Mouse (Mus musculus): ENCODE data around the gene Rab11fip5. TPM values are rescaled to one million over a fixed set of nuclear protein-coding genes. Genes with fewer than 3 reads are reported as not detected.

Gene Rab11fip5
- polyA plus RNA-seq, 1 experiment from 2014 or later = 21.3 TPM

DNA sequence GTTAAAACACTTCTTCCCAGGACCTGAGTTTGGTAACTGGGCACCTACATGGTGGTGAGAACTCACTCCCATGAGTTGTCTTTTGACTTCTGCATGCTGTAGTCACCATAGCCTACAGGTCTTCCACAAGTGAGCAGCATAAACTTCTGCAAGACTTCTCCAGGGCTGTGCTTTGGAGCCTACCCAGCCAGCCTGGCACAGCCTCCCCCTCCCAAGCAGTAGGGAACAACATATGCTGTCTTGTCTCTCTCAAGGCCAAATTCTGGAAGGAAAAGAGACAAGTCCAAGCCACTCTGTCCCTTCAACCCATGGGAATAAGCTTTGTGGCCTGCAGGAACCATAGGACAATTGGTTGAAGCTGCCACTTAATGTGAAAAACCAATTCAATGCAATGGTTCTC lies 29.5 kb downstream of the Rab11fip5 start:
- Histone ChIP-seq H3K4me3 (replicated peaks; ENCODE audit: low read length) (no peak overlapping the region), H3K4me2 (replicated peaks) (no peak overlapping the region), H3K27me3 (ENCODE audit: control insufficient read depth, insufficient read depth, low read length) (no peaks in the 10 kb centered on the region), H3K9me3 (ENCODE audit: control insufficient read depth, low read length) (no peaks in the 10 kb centered on the region), H3K4me1 (replicated peaks; ENCODE audit: control insufficient read depth, insufficient read depth, low read length) (no peaks in the 10 kb centered on the region), H3K27ac (no peak overlapping the region), H3K9ac (no peak overlapping the region), H3K36me3 (replicated peaks; ENCODE audit: control insufficient read depth, insufficient read depth) (peaks cover 10% of the 10 kb centered on the region; the same call in 1 of the 2 replicates)
- DNase-seq (ENCODE audit: low spot score) (no peak), ATAC-seq (ENCODE audit: low FRiP score) (no peak)

DNA sequence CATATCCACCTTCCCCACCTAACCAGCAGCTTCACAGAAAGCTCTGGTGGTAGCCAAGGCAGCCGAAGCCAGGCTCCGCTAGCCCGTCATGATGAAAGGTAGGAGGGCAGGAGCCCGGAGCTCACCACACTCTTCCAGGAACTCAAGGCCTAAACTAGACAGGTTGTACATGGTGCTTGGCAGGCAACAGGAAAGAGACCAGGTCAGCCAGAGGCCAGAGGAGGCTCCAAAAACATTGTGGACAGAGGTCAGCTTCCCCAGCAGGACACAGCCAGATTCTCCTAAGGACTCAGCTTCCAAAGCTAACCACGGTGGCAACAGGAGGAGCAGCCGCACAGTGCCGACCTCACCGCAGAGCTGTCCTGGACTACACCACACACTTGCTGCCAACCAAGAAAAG lies 31.4 kb downstream of the Rab11fip5 start:
- peaks cover 4% of the 10 kb centered on the region; the same call in 1 of the 2 replicates for H3K36me3 ChIP-seq (replicated peaks; ENCODE audit: control insufficient read depth, insufficient read depth)
- H3K27ac ChIP-seq = no peak overlapping the region
- H3K27me3 ChIP-seq (ENCODE audit: control insufficient read depth, insufficient read depth, low read length) = no peaks in the 10 kb centered on the region
- DNase-seq (ENCODE audit: low spot score) (no peak), ATAC-seq (ENCODE audit: low FRiP score) (no peak)
- WGBS = 88% methylated on average over 8 of the region's 8 CpGs
- no peak overlapping the region for H3K4me2 ChIP-seq (replicated peaks)
- no peaks in the 10 kb centered on the region for H3K9me3 ChIP-seq (ENCODE audit: control insufficient read depth, low read length)
- H3K4me3 ChIP-seq (replicated peaks; ENCODE audit: low read length) = no peak overlapping the region
- H3K4me1 ChIP-seq (replicated peaks; ENCODE audit: control insufficient read depth, insufficient read depth, low read length) = no peaks in the 10 kb centered on the region
- H3K9ac ChIP-seq = no peak overlapping the region

DNA sequence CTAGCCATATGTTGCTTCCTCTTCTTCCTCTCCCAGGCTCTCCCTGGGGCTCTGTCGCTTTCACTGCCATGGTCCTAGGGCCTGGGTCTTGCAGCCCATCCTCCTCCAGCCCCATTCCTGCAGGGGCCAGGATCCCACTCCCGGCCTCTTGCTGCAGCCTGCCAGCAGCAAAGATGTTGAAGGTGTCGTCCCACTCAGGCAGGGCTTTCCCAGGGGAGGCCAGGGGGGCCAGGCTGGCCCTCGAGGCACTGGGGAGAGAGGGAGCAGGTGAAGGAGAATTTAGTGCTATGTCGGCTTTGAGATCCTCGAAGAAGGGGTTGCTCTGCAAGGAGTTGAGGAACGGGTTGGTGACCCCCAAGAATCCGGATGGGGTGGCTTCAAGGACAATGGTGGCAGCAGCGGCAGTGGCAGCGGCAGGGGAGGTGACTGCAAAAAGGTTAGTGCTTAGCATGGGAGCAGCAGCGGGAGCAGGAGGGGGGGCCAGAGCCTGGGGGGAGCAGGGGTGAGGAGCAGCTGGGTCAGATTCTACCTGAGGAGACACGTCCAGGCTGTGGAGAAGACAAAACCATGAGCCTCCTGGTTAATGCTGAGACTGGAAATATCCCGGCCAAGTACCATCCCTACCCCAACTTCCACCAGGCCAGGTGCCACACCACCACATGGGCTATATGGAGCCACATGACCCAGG lies 32.5 kb downstream of the Rab11fip5 start:
- no peak for ATAC-seq (ENCODE audit: low FRiP score)
- H3K4me1 ChIP-seq (replicated peaks; ENCODE audit: control insufficient read depth, insufficient read depth, low read length) = no peaks in the 10 kb centered on the region
- no peak for DNase-seq (ENCODE audit: low spot score)
- no peak overlapping the region for H3K27ac ChIP-seq
- peaks cover 6% of the 10 kb centered on the region; the same call in 1 of the 2 replicates for H3K36me3 ChIP-seq (replicated peaks; ENCODE audit: control insufficient read depth, insufficient read depth)
- H3K4me2 ChIP-seq (replicated peaks) = no peak overlapping the region
- no peaks in the 10 kb centered on the region for H3K9me3 ChIP-seq (ENCODE audit: control insufficient read depth, low read length)
- H3K4me3 ChIP-seq (replicated peaks; ENCODE audit: low read length) = no peak overlapping the region
- H3K27me3 ChIP-seq (ENCODE audit: control insufficient read depth, insufficient read depth, low read length) = no peaks in the 10 kb centered on the region
- 74% methylated on average over 13 of the region's 13 CpGs for WGBS
- H3K9ac ChIP-seq = no peak overlapping the region

DNA sequence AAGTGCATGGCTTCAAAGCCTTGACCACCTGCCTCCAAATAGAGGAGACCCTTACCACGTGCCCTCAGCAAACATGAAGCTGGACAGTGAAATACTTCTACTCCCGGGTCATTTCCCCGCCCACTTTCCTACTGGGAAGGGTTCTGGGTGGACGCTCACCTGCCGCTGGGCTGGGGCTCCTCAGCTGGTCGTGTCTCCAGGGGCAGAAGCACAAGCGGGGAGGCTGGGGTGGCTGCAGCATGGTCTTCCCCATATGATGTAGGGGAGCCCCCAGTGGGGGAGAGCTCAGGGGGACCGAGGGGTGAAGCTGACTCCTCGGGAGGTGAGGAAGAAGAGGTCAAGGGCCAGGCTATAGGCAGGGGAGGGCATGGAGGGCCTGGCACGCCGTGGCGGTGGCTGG lies 34.2 kb downstream of the Rab11fip5 start:
- H3K4me1 ChIP-seq (replicated peaks; ENCODE audit: control insufficient read depth, insufficient read depth, low read length) = no peaks in the 10 kb centered on the region
- peaks cover 11% of the 10 kb centered on the region; the same call in 1 of the 2 replicates for H3K36me3 ChIP-seq (replicated peaks; ENCODE audit: control insufficient read depth, insufficient read depth)

DNA sequence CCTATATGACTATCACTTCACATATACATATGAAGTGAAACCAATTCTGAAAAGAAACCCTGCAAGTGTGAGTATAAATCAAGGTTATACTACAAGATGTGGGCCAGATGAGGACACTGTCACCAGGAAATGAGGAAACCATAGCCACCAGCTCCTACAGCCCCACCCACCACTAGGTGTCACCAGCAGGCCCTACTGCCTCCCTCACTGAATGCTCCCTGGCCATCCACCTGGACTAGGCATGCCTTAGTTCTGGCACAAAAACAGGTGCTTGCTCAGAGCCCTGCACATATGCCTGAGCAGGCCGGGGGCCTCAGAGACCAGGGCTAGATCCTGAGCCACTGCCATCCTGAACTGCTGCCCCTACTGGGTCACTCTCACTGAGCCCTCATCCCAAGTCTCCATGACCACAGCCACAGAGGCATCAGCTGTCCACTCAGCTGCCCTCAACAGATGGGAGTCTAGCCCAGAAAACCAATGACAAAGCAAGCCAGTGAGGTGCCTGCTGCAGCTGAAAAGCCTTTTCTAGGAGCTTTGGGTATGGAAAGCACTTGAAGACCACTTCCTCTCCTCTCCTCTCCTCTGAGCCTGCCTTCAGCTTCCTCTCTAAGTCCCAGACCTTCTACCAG lies 35.0 kb downstream of the Rab11fip5 start:
- H3K27me3 ChIP-seq (ENCODE audit: control insufficient read depth, insufficient read depth, low read length) = no peaks in the 10 kb centered on the region
- ATAC-seq (ENCODE audit: low FRiP score) (no peak), DNase-seq (ENCODE audit: low spot score) (no peak)
- H3K9me3 ChIP-seq (ENCODE audit: control insufficient read depth, low read length) = no peaks in the 10 kb centered on the region
- peaks cover 11% of the 10 kb centered on the region; the same call in 1 of the 2 replicates for H3K36me3 ChIP-seq (replicated peaks; ENCODE audit: control insufficient read depth, insufficient read depth)
- H3K9ac ChIP-seq = no peak overlapping the region
- H3K4me1 ChIP-seq (replicated peaks; ENCODE audit: control insufficient read depth, insufficient read depth, low read length) = no peaks in the 10 kb centered on the region
- no peak overlapping the region for H3K4me3 ChIP-seq (replicated peaks; ENCODE audit: low read length)
- WGBS = 61% methylated on average over 1 of the region's 1 CpGs
- H3K4me2 ChIP-seq (replicated peaks) = no peak overlapping the region
- no peak overlapping the region for H3K27ac ChIP-seq

More for the DNA sequence above, 34.2 kb downstream of the Rab11fip5 start:
- Histone ChIP-seq H3K27ac (no peak overlapping the region), H3K9ac (no peak overlapping the region), H3K4me3 (replicated peaks; ENCODE audit: low read length) (no peak overlapping the region), H3K4me2 (replicated peaks) (no peak overlapping the region), H3K9me3 (ENCODE audit: control insufficient read depth, low read length) (no peaks in the 10 kb centered on the region), H3K27me3 (ENCODE audit: control insufficient read depth, insufficient read depth, low read length) (no peaks in the 10 kb centered on the region)
- DNase-seq (ENCODE audit: low spot score) = no peak
- 74% methylated on average over 12 of the region's 12 CpGs for WGBS
- no peak for ATAC-seq (ENCODE audit: low FRiP score)

DNA sequence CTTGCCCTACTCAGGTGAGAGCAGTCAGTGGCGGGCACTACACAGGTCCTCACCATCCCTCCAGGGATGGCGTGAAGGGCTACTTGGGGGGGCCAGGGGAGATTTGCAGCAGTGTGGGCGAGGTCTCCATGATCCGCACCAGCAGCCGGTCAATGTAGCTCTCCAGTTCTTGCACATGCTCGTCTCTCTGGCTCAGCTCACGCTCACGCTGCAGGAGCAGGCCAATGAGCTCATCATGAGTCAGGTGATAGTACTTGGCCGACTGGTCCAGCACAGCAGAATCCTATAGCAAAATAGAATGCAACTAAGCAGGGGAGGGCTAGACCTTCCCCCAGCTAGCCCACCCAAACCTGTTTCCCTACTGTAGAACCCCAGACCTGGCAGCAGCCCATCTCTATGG lies 37.5 kb downstream of the Rab11fip5 start:
- Histone ChIP-seq H3K27ac (no peak overlapping the region), H3K4me2 (replicated peaks) (no peak overlapping the region), H3K9ac (no peak overlapping the region), H3K27me3 (ENCODE audit: control insufficient read depth, insufficient read depth, low read length) (no peaks in the 10 kb centered on the region), H3K36me3 (replicated peaks; ENCODE audit: control insufficient read depth, insufficient read depth) (peaks cover 11% of the 10 kb centered on the region; the same call in 1 of the 2 replicates), H3K9me3 (ENCODE audit: control insufficient read depth, low read length) (no peaks in the 10 kb centered on the region), H3K4me1 (replicated peaks; ENCODE audit: control insufficient read depth, insufficient read depth, low read length) (peaks cover 4% of the 10 kb centered on the region; the same call in 1 of the 2 replicates), H3K4me3 (replicated peaks; ENCODE audit: low read length) (no peak overlapping the region)
- WGBS = 87% methylated on average over 9 of the region's 9 CpGs
- no peak for ATAC-seq (ENCODE audit: low FRiP score)
- DNase-seq (ENCODE audit: low spot score) = no peak

DNA sequence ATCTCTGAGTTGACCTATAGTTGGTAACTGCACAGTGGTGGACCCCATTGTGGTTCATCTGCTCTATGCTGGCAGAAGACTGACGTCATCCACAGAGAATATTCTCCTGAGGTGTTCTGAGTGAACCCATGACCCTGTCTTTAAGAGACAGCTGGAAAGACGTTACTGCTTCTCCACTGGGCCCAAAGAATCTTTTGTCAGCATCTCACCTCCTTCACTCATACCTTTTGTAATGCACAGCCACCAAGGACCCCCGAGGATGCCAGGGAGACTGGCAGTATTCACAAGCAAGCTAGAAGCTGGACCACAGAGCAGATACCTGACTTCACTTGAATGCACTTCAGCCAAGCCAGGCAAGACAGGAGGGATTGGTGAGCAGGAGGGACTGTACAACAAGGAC lies 39.1 kb downstream of the Rab11fip5 start:
- 51% methylated on average over 3 of the region's 3 CpGs for WGBS
- Histone ChIP-seq H3K36me3 (replicated peaks; ENCODE audit: control insufficient read depth, insufficient read depth) (0 out of 2 replicates have a peak, but pooled peaks cover 9% of the 10 kb centered on the region), H3K4me2 (replicated peaks) (no peak overlapping the region), H3K27me3 (ENCODE audit: control insufficient read depth, insufficient read depth, low read length) (no peaks in the 10 kb centered on the region), H3K27ac (no peak overlapping the region), H3K9me3 (ENCODE audit: control insufficient read depth, low read length) (no peaks in the 10 kb centered on the region), H3K4me1 (replicated peaks; ENCODE audit: control insufficient read depth, insufficient read depth, low read length) (peaks cover 8% of the 10 kb centered on the region; the same call in 1 of the 2 replicates), H3K9ac (no peak overlapping the region), H3K4me3 (replicated peaks; ENCODE audit: low read length) (no peak overlapping the region)
- ATAC-seq (ENCODE audit: low FRiP score) (no peak), DNase-seq (ENCODE audit: low spot score) (no peak)

DNA sequence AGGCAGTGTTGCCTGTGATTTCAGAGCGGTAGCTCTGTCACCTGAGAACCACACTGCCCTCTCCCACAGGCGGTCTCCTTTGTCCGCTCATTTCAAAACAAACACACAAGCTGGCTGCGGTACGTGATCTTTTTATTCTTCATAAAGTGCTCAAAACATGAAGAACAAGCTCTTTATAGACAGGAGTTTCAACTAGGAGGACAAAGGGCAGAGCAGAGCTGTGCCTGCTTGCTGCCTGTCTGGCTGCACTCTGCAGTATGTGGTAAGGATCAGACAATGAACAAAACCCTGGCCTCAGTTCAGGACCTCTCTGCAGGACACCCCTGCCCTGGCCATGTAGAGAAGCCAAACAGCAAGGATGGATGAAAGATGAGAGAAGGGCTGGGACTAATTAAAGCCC lies 39.6 kb downstream of the Rab11fip5 start:
- H3K4me2 ChIP-seq (replicated peaks) = no peak overlapping the region
- DNase-seq (ENCODE audit: low spot score) = no peak
- no peak overlapping the region for H3K27ac ChIP-seq
- no peaks in the 10 kb centered on the region for H3K27me3 ChIP-seq (ENCODE audit: control insufficient read depth, insufficient read depth, low read length)
- no peak overlapping the region for H3K4me3 ChIP-seq (replicated peaks; ENCODE audit: low read length)
- H3K9ac ChIP-seq = no peak overlapping the region
- H3K36me3 ChIP-seq (replicated peaks; ENCODE audit: control insufficient read depth, insufficient read depth) = 0 out of 2 replicates have a peak, but pooled peaks cover 9% of the 10 kb centered on the region
- peaks cover 8% of the 10 kb centered on the region; the same call in 1 of the 2 replicates for H3K4me1 ChIP-seq (replicated peaks; ENCODE audit: control insufficient read depth, insufficient read depth, low read length)
- H3K9me3 ChIP-seq (ENCODE audit: control insufficient read depth, low read length) = no peaks in the 10 kb centered on the region
- ATAC-seq (ENCODE audit: low FRiP score) = no peak
- 58% methylated on average over 5 of the region's 5 CpGs for WGBS

DNA sequence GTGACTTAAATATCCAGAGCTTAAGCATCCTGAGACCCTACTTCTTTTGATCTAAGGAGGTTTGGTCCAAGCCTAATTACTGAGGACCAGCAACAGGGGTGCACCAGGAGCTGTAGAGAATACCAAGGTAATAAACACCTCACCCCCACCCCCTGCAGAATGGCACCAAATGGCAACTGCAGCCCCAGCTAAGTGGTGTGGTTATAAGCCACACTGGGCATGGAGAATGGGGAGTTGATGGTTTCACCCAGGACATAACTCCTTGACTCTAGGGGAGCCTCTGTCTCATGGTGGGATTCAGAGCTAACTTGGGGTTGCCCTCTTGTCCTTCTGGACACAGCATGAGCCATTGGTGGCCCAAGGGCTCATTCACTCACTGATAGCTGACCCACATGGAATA lies 40.2 kb downstream of the Rab11fip5 start:
- no peak for DNase-seq (ENCODE audit: low spot score)
- H3K27me3 ChIP-seq (ENCODE audit: control insufficient read depth, insufficient read depth, low read length) = no peaks in the 10 kb centered on the region
- no peak overlapping the region for H3K9ac ChIP-seq
- peaks cover 8% of the 10 kb centered on the region; the same call in 1 of the 2 replicates for H3K4me1 ChIP-seq (replicated peaks; ENCODE audit: control insufficient read depth, insufficient read depth, low read length)
- peak overlapping the region; percentile 94 for H3K4me2 ChIP-seq (replicated peaks)
- no peak for ATAC-seq (ENCODE audit: low FRiP score)
- 0 out of 2 replicates have a peak, but pooled peaks cover 9% of the 10 kb centered on the region for H3K36me3 ChIP-seq (replicated peaks; ENCODE audit: control insufficient read depth, insufficient read depth)
- no peaks in the 10 kb centered on the region for H3K9me3 ChIP-seq (ENCODE audit: control insufficient read depth, low read length)
- no peak overlapping the region for H3K27ac ChIP-seq
- no peak overlapping the region for H3K4me3 ChIP-seq (replicated peaks; ENCODE audit: low read length)

Data from hindbrain, embryonic 14.5 days (tissue).